Mouse (Mus musculus): Measurements from ENCODE around the gene Atg10. TPM values are rescaled to one million over a fixed set of nuclear protein-coding genes. Genes with fewer than 3 reads are reported as not detected.

Atg10 gene
- polyA plus RNA-seq, 1 experiment from 2014 or later: 16.3 TPM

- no peaks in the 10 kb centered on the region for H3K36me3 ChIP-seq (replicated peaks; ENCODE audit: control insufficient read depth, insufficient read depth, low read depth, low read length)
- no peaks in the 10 kb centered on the region for H3K4me1 ChIP-seq (ENCODE audit: control insufficient read depth, insufficient read depth, low read length)
- H3K4me3 ChIP-seq (ENCODE audit: low read depth, low read length): no peak overlapping the region
- WGBS: 91% methylated on average over 5 of the region's 5 CpGs
- ATAC-seq (replicated peaks; ENCODE audit: insufficient number of reproducible peaks, low FRiP score, low TSS enrichment, low read depth) (no peak), DNase-seq (ENCODE audit: low spot score) (no peak)
- H3K27me3 ChIP-seq (ENCODE audit: control insufficient read depth, insufficient read depth, low read length): no peaks in the 10 kb centered on the region
- H3K9me3 ChIP-seq (replicated peaks; ENCODE audit: control insufficient read depth, low read length): no peaks in the 10 kb centered on the region
- no peak overlapping the region for H3K4me2 ChIP-seq (ENCODE audit: low read depth, low read length)
- H3K9ac ChIP-seq (replicated peaks; ENCODE audit: low read length): no peak overlapping the region
- no peak overlapping the region for H3K27ac ChIP-seq (replicated peaks; ENCODE audit: low read depth, low read length)
Measured at GRCm38 (mm10) chr13:91171205-91171604, 52.6 kb downstream of the Atg10 start.

DNA sequence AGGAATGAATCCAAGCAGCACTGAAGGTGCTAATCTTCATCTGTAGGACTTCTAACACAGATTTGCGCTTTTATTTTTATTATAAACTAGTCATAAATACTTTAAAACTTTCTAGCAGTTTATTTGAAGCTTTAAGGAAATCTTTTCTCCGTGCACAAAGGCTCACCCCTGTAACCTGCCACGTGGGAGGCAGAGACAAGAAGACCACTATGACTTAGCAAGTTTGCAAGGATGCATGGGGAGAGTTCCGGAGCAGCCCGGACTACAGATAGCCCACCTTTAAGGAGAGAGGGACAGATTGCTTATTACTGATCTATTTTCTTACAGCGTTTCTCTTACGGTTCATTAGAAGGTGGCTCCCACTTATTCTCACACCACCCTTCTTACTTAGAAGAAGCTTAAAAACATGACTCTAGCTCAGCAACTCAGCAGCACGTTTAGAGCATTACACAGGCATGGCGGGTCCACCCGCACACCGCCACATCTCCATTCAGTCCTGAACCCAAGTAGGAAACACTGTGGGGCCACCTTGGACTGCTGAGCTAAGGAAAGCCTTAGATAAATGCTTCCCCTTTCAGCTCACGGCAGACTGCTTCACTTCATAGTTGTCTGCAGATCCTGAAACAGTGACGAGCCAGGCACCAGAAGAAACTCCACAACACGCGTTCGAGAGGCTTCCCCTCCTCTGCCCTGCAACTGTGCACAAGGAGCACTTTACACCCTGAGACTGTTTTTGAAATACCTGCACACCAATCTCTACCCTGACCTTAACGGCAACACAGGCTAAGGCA lies 54.0 kb downstream of the Atg10 start:
- H3K9ac ChIP-seq (replicated peaks; ENCODE audit: low read length): no peak overlapping the region
- no peak overlapping the region for H3K4me3 ChIP-seq (ENCODE audit: low read depth, low read length)
- 81% methylated on average over 17 of the region's 17 CpGs for WGBS
- no peak for DNase-seq (ENCODE audit: low spot score)
- no peaks in the 10 kb centered on the region for H3K36me3 ChIP-seq (replicated peaks; ENCODE audit: control insufficient read depth, insufficient read depth, low read depth, low read length)
- H3K27me3 ChIP-seq (ENCODE audit: control insufficient read depth, insufficient read depth, low read length): no peaks in the 10 kb centered on the region
- no peaks in the 10 kb centered on the region for H3K4me1 ChIP-seq (ENCODE audit: control insufficient read depth, insufficient read depth, low read length)
- no peak for ATAC-seq (replicated peaks; ENCODE audit: insufficient number of reproducible peaks, low FRiP score, low TSS enrichment, low read depth)
- no peak overlapping the region for H3K27ac ChIP-seq (replicated peaks; ENCODE audit: low read depth, low read length)
- H3K9me3 ChIP-seq (replicated peaks; ENCODE audit: control insufficient read depth, low read length): no peaks in the 10 kb centered on the region
- H3K4me2 ChIP-seq (ENCODE audit: low read depth, low read length): no peak overlapping the region

DNA sequence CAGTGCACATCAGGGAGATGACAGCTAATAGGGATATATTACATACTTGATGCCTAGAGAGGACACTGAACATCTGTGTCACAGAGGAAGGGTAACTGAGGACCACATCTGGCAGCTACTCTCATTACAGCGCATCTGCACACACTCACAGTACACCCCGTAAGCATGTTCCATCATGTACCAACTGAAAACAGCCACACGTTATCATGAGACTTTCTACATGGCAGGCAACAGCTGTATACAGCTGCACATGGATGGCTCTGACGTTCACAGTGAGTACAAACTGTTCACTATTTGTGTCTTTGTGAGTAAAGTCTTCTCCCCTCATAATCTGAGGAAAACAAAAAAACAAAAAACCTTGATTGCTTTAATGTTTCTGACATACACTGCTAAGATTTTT lies 55.3 kb downstream of the Atg10 start:
- DNase-seq (ENCODE audit: low spot score): no peak
- H3K36me3 ChIP-seq (replicated peaks; ENCODE audit: control insufficient read depth, insufficient read depth, low read depth, low read length): no peaks in the 10 kb centered on the region
- 79% methylated on average over 4 of the region's 4 CpGs for WGBS
- H3K4me3 ChIP-seq (ENCODE audit: low read depth, low read length): no peak overlapping the region
- no peak overlapping the region for H3K27ac ChIP-seq (replicated peaks; ENCODE audit: low read depth, low read length)
- H3K4me1 ChIP-seq (ENCODE audit: control insufficient read depth, insufficient read depth, low read length): no peaks in the 10 kb centered on the region
- H3K9ac ChIP-seq (replicated peaks; ENCODE audit: low read length): no peak overlapping the region
- no peak for ATAC-seq (replicated peaks; ENCODE audit: insufficient number of reproducible peaks, low FRiP score, low TSS enrichment, low read depth)
- no peaks in the 10 kb centered on the region for H3K9me3 ChIP-seq (replicated peaks; ENCODE audit: control insufficient read depth, low read length)
- no peak overlapping the region for H3K4me2 ChIP-seq (ENCODE audit: low read depth, low read length)
- H3K27me3 ChIP-seq (ENCODE audit: control insufficient read depth, insufficient read depth, low read length): no peaks in the 10 kb centered on the region

- Histone ChIP-seq H3K27ac (replicated peaks; ENCODE audit: low read depth, low read length) (no peak overlapping the region), H3K4me1 (ENCODE audit: control insufficient read depth, insufficient read depth, low read length) (no peaks in the 10 kb centered on the region), H3K9me3 (replicated peaks; ENCODE audit: control insufficient read depth, low read length) (no peaks in the 10 kb centered on the region), H3K9ac (replicated peaks; ENCODE audit: low read length) (no peak overlapping the region), H3K4me2 (ENCODE audit: low read depth, low read length) (no peak overlapping the region), H3K4me3 (ENCODE audit: low read depth, low read length) (no peak overlapping the region), H3K36me3 (replicated peaks; ENCODE audit: control insufficient read depth, insufficient read depth, low read depth, low read length) (no peaks in the 10 kb centered on the region), H3K27me3 (ENCODE audit: control insufficient read depth, insufficient read depth, low read length) (no peaks in the 10 kb centered on the region)
- DNase-seq (ENCODE audit: low spot score) (no peak), ATAC-seq (replicated peaks; ENCODE audit: insufficient number of reproducible peaks, low FRiP score, low TSS enrichment, low read depth) (no peak)
- 79% methylated on average over 5 of the region's 5 CpGs for WGBS
Measured at GRCm38 (mm10) chr13:91167561-91167960, 56.2 kb downstream of the Atg10 start.

DNA sequence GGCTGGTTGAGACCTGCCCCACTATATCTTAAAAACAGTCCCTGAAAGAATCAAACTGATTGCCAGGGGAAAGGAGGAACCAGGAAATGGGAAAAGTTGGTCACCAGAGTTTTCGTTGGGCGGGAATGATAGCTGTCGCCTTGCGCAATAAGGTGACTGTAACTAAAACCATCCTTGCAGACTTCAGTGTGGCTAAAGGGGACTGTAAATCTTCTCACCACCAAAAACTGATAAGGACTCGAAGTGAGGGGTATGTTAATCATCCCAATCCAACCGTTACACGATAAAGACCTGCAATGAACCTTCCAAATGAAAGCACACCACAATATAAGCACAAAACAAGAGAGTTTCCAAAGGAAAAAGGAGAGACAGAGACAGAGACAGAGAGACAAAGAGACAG lies 57.5 kb downstream of the Atg10 start:
- H3K9me3 ChIP-seq (replicated peaks; ENCODE audit: control insufficient read depth, low read length): no peaks in the 10 kb centered on the region
- H3K9ac ChIP-seq (replicated peaks; ENCODE audit: low read length): no peak overlapping the region
- H3K27ac ChIP-seq (replicated peaks; ENCODE audit: low read depth, low read length): no peak overlapping the region
- H3K4me3 ChIP-seq (ENCODE audit: low read depth, low read length): no peak overlapping the region
- no peaks in the 10 kb centered on the region for H3K4me1 ChIP-seq (ENCODE audit: control insufficient read depth, insufficient read depth, low read length)
- no peaks in the 10 kb centered on the region for H3K27me3 ChIP-seq (ENCODE audit: control insufficient read depth, insufficient read depth, low read length)
- no peak for DNase-seq (ENCODE audit: low spot score)
- WGBS: 88% methylated on average over 7 of the region's 7 CpGs
- no peaks in the 10 kb centered on the region for H3K36me3 ChIP-seq (replicated peaks; ENCODE audit: control insufficient read depth, insufficient read depth, low read depth, low read length)
- H3K4me2 ChIP-seq (ENCODE audit: low read depth, low read length): no peak overlapping the region
- ATAC-seq (replicated peaks; ENCODE audit: insufficient number of reproducible peaks, low FRiP score, low TSS enrichment, low read depth): no peak

DNA sequence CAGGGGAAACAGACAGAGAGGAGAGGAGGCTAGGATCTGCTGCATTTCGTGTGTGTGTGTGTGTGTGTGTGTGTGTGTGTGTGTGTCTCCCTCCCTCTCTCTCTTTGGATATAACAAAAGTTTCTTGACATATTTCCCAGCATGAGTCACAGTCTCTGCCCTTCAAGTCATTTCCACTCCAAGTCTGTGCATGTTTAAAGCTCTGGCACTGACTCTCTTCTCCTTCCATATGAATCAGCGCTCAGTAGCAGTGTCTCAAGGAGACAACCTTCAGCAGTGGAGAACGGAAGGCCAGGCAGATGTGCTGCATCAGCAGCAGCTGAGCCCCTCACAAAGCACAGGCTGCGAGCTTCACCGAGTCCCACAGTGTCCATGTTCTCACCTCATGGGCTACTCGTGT lies 58.6 kb downstream of the Atg10 start:
- Histone ChIP-seq H3K27ac (replicated peaks; ENCODE audit: low read depth, low read length) (no peak overlapping the region), H3K9me3 (replicated peaks; ENCODE audit: control insufficient read depth, low read length) (no peaks in the 10 kb centered on the region), H3K36me3 (replicated peaks; ENCODE audit: control insufficient read depth, insufficient read depth, low read depth, low read length) (no peaks in the 10 kb centered on the region), H3K4me3 (ENCODE audit: low read depth, low read length) (no peak overlapping the region), H3K4me2 (ENCODE audit: low read depth, low read length) (no peak overlapping the region), H3K9ac (replicated peaks; ENCODE audit: low read length) (no peak overlapping the region), H3K27me3 (ENCODE audit: control insufficient read depth, insufficient read depth, low read length) (no peaks in the 10 kb centered on the region), H3K4me1 (ENCODE audit: control insufficient read depth, insufficient read depth, low read length) (no peaks in the 10 kb centered on the region)
- ATAC-seq (replicated peaks; ENCODE audit: insufficient number of reproducible peaks, low FRiP score, low TSS enrichment, low read depth): no peak
- no peak for DNase-seq (ENCODE audit: low spot score)
- WGBS: 85% methylated on average over 6 of the region's 6 CpGs

GRCm38 (mm10) chr13:91163292-91163691 lies 60.5 kb downstream of the Atg10 start:
- Histone ChIP-seq H3K4me2 (ENCODE audit: low read depth, low read length) (no peak overlapping the region), H3K27me3 (ENCODE audit: control insufficient read depth, insufficient read depth, low read length) (no peaks in the 10 kb centered on the region), H3K9ac (replicated peaks; ENCODE audit: low read length) (no peak overlapping the region), H3K27ac (replicated peaks; ENCODE audit: low read depth, low read length) (no peak overlapping the region), H3K36me3 (replicated peaks; ENCODE audit: control insufficient read depth, insufficient read depth, low read depth, low read length) (no peaks in the 10 kb centered on the region), H3K4me1 (ENCODE audit: control insufficient read depth, insufficient read depth, low read length) (no peaks in the 10 kb centered on the region), H3K9me3 (replicated peaks; ENCODE audit: control insufficient read depth, low read length) (no peaks in the 10 kb centered on the region), H3K4me3 (ENCODE audit: low read depth, low read length) (no peak overlapping the region)
- WGBS: 71% methylated on average over 4 of the region's 4 CpGs
- DNase-seq (ENCODE audit: low spot score): no peak
- ATAC-seq (replicated peaks; ENCODE audit: insufficient number of reproducible peaks, low FRiP score, low TSS enrichment, low read depth): no peak

DNA sequence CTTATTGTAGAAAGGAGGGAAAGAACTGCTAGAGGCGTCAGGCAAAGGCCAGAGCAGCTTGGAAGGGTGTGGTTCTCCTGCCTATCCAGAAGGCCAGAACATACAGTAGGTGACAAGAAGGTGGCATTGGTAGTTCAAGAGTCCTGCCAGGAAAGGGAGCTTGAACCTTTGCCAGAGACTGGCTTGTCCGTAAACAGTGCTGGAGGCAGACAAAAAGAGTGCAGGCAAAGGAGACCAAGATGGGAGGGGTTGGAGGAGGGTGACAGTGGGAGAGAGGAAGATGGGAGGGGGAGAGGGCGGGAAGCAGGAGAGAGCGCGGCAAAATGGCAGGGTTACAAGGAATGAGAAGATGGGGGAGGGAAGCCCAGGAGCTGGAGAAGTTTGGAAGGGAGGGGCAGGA lies 61.3 kb downstream of the Atg10 start:
- no peaks in the 10 kb centered on the region for H3K4me1 ChIP-seq (ENCODE audit: control insufficient read depth, insufficient read depth, low read length)
- no peak overlapping the region for H3K4me3 ChIP-seq (ENCODE audit: low read depth, low read length)
- H3K36me3 ChIP-seq (replicated peaks; ENCODE audit: control insufficient read depth, insufficient read depth, low read depth, low read length): no peaks in the 10 kb centered on the region
- H3K4me2 ChIP-seq (ENCODE audit: low read depth, low read length): no peak overlapping the region
- H3K9ac ChIP-seq (replicated peaks; ENCODE audit: low read length): no peak overlapping the region
- H3K27me3 ChIP-seq (ENCODE audit: control insufficient read depth, insufficient read depth, low read length): no peaks in the 10 kb centered on the region
- ATAC-seq (replicated peaks; ENCODE audit: insufficient number of reproducible peaks, low FRiP score, low TSS enrichment, low read depth): no peak; the same call in 1 of the 2 replicates
- 26% methylated on average over 5 of the region's 5 CpGs for whole genome bisulfite sequencing
- no peak for DNase-seq (ENCODE audit: low spot score)
- no peaks in the 10 kb centered on the region for H3K9me3 ChIP-seq (replicated peaks; ENCODE audit: control insufficient read depth, low read length)
- no peak overlapping the region for H3K27ac ChIP-seq (replicated peaks; ENCODE audit: low read depth, low read length)
